Mouse (Mus musculus): ENCODE measurements around the gene Pitx2.

DNA sequence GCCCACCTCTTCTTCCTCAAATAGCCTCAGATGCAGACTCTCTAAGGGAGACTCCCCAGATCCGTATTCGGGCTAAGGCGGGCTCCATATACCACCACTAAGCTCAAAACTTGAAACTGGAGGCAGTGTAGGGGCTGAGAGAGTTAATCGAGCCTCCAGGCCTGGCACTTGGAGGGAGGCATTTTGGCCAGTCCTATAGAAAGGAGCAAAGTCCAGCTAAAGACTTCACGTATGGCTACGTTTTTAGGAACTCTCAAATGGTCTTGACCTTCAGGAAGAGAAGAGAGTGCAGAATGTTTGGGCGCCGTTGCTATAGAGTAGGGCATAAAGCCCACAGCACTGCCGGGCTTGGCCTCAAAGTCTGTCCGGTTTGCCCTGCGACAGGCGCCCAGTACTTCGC lies 7.1 kb downstream of the Pitx2 start:
- TF ChIP-seq TAL1 (IDR thresholded peaks at IDR 0.05; ENCODE audit: low read length) (no peak), GATA1 (IDR thresholded peaks at IDR 0.05; ENCODE audit: low read length) (no peak)

Data from erythroblast, embryonic 14.5 days (primary cell).